Mouse (Mus musculus) monocyte, adult 5-6 weeks (primary cell): ENCODE results near the gene Il22ra2. TPM values are rescaled to one million over a fixed set of nuclear protein-coding genes. Genes with fewer than 3 reads are reported as not detected.
A peak's percentile ranks its signal among the peaks of the same experiment; 100 is the strongest.

Source experiments
- ATAC-seq: fragments of 153-309, 156-312 bp; replicated peaks from 2 replicates; pipeline ENCODE4 v1.8.0; 2017; ENCODE audit warnings: mild to moderate bottlenecking; ENCODE audit not compliant: low TSS enrichment, insufficient number of reproducible peaks, severe bottlenecking, poor library complexity, low FRiP score
- total RNA-seq: library from RNA; stranded (forward); fragments of 200-1000, 200-491, 200-594 nt; gene quantifications from 3 replicates; pipeline ENCODE4 v1.2.3, GENCODE M21; 2017

The Il22ra2 gene
- total RNA-seq, 1 experiment from 2014 or later: 1.0 TPM

DNA sequence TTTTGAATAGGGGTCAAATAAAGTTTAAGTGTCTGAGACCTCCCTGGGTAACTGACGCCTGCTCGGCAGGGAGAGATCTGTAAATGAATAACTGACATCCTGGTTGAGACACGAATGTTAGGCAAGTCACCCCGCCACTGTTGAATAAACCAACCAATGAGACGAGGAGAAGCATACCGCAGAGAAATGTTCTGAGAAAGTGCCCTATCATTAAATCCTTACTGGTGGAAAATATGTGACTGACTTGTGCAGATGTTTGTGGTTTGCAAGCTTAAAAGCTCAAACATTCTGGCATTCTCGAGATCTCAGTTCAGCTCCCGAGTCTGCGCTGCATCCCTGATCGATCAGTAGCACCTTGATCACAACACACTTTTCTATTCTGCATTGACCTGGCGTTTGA lies 23.7 kb upstream of the Il22ra2 start:
- ATAC-seq: no peak

GRCm38 (mm10) chr10:19599331-19600092 lies 22.3 kb upstream of the Il22ra2 start:
- ATAC-seq: no peak

- no peak for ATAC-seq
These were observed 21.7 kb upstream of the Il22ra2 start for GRCm38 (mm10) chr10:19600093-19600420.

GRCm38 (mm10) chr10:19601502-19601901 lies 20.3 kb upstream of the Il22ra2 start:
- peak; percentile 36; the same call in 1 of the 2 replicates for ATAC-seq

DNA sequence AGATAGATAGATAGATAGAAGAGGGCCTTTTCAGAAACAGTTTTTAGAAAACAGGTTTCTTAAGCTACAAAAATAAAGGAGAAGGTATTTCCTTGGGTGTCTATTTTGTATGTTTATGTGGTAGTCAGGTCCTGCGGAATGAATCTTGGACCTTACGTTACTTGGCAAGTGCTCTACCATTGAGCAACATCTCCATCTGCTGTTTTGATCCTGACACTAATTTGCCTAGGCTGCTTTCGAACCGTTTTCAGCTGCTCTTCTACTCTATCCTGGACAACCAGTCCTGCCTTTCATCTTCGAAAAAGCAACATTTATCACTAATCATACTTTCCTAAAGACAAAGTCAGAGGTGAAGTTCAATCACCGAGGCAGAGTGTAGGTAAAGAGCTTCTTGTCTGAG lies 18.6 kb upstream of the Il22ra2 start:
- ATAC-seq: no peak

GRCm38 (mm10) chr10:19609125-19609524 lies 12.7 kb upstream of the Il22ra2 start:
- ATAC-seq: no peak

DNA sequence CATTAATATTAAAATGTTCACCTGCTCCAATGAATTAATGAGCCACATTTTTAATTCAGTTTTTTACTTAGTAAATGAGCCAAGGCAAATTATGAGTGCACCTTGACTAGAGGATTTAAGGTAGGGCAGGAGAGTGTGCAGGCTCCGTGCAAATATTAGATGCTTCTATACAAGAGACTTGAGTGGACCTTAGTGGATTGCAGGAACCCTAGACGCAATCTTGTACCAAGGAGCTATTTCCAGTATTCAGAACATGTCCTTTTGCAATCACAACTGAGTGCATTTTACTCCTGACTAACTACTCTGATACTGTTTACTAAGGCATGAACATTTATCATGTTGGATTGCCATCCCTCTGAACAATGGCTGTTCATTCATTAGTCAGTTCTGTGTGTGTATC lies 10.2 kb upstream of the Il22ra2 start:
- ATAC-seq: no peak

DNA sequence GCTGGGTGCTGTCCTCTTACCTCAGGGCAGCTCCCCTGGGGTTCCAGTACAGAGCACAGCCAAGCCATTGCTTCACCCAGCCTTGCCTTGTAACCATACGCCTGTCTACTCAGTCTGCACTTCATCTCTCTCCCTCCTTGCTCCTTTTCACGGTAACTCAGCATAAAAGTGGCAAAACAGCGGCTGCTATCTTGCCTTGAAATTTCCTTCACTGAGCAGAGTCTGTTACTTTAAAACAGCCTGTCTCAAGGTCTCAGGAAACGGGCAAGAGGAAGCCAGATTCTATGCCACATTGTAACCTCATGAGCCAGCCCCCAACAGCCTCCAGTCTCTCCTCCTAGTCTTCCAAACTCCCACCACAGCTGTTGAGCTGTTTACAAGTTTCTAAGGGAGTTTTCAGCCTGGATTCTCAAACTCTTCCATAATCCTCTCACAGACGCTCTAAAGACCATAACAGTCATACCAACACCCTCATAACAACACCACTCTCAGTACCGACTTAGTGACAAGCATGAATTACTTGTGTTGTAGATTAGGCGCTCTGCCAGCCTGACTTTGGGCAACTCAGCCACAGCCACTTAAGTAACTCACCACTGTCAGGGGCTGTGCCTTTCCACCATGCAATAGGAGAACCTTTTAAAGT lies 8.6 kb upstream of the Il22ra2 start:
- ATAC-seq: no peak; the same call in 1 of the 2 replicates

GRCm38 (mm10) chr10:19619736-19620135 lies 2.1 kb upstream of the Il22ra2 start:
- ATAC-seq: no peak

DNA sequence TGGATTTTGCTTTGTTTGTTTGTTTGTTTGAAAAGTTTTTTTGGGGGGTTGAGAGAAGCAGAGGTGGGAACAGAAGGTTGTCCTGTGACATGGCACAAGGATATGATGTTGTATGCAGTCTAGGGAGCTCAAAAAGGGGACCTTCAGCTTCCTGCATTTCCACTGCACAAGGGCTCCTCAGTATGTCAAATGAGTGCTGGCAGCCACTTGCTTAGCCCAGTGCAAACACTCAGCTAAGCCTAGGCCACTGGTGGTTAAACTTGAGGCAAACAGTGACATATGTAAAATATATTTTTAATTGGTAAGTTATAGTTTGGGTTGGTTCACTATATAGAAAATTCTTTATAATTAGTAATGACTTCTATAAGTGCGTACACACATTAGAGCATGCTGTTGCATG lies 2.8 kb downstream of the Il22ra2 start:
- no peak for ATAC-seq

- ATAC-seq: no peak
These were observed 5.5 kb downstream of the Il22ra2 start for GRCm38 (mm10) chr10:19627342-19627741.

- no peak for ATAC-seq
These were observed 6.0 kb downstream of the Il22ra2 start for GRCm38 (mm10) chr10:19627748-19628147.

GRCm38 (mm10) chr10:19631616-19632195 lies 9.9 kb downstream of the Il22ra2 start:
- no peak for ATAC-seq

DNA sequence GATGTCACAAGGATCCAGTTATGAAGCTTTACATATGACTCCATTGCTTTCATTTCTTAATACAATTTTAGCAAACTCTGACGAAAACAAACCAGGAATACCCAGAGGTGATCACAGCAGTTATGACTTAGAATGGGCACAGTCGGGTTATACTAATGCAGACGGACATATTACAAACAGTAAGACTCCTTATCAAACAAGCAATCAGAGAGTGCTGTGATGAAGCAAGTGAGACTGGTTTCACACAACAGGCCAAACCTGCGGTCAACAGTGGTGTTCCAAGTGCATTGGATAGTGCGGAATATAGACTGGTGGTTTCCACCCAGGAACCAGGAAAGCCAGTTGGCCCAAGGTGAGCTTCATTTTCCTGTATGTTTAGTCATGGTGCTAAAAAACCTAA lies 17.1 kb downstream of the Il22ra2 start:
- no peak for ATAC-seq

GRCm38 (mm10) chr10:19639630-19640029 lies 17.8 kb downstream of the Il22ra2 start:
- ATAC-seq: no peak

DNA sequence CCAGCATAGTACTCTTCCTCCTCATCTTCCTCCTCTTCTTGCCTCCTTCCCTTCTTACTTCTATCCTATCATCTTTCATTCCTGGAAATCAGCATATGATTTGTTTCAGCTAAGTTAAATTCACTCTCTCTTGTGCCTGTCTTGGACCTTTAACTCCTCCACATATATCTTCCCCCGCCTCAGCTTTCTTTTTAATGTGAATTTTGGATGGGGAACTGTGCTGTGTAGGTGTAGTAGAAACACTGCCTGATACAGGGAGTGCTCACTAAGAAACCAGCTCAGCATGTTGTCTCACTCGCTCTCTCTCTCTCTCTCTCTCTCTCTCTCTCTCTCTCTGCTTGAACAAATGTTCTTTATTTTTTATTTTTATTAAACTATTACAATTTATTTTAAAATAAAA lies 23.3 kb downstream of the Il22ra2 start:
- ATAC-seq: no peak

GRCm38 (mm10) chr10:19657426-19657825 lies 35.6 kb downstream of the Il22ra2 start:
- no peak; the same call in 1 of the 2 replicates for ATAC-seq

DNA sequence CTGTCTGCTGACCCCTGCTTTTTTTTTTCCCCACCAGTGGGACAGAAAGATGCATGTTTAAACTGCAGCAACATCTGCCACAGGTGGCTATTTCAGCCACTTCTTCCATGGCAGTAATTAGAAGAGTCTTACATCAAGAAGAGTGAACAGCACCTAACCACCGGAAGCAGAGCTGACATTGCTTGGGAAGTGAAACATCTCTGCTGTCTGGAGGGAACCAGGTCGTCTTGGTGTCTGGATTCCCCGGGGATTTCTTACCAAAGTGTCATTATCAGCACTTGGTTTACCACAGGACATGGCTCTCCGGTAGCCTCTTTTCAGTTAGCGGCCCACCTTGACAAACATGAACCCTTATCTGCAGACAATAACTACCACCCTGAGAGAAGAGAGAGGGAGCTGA lies 38.2 kb downstream of the Il22ra2 start:
- no peak for ATAC-seq

GRCm38 (mm10) chr10:19668973-19669372 lies 47.2 kb downstream of the Il22ra2 start:
- ATAC-seq: peak; percentile 63; the same call in 1 of the 2 replicates

GRCm38 (mm10) chr10:19672015-19672414 lies 50.2 kb downstream of the Il22ra2 start:
- no peak for ATAC-seq
